Mouse (Mus musculus) spleen, adult 2 months (tissue): ENCODE results near the gene Plxdc2. TPM values are rescaled to one million over a fixed set of nuclear protein-coding genes. Genes with fewer than 3 reads are reported as not detected.

Experiments
- DNase-seq, 2 experiments: peaks; one replicate each; pipeline versions ENCODE4 v3.0.0 to v3.0.0-alpha.2; 2012 to 2021; ENCODE audit warnings: low spot score in 2 of 2, low read depth in 1 of 2
- H3K27ac ChIP-seq: fragments of 200-500 bp; 2 replicates; pipeline ENCODE4 v1.5.1; 2012; ENCODE audit warnings: low read length, inconsistent platforms; ENCODE audit not compliant: insufficient read depth
- H3K27me3 ChIP-seq: fragments of 200-500 bp; 2 replicates; pipeline ENCODE4 v1.6.1; 2012; ENCODE audit warnings: mild to moderate bottlenecking, moderate library complexity, low read length, inconsistent platforms; ENCODE audit not compliant: control insufficient read depth, insufficient read depth
- H3K36me3 ChIP-seq: fragments of 200-500 bp; 2 replicates; pipeline ENCODE4 v1.6.1; 2012; ENCODE audit warnings: mild to moderate bottlenecking, low read length, inconsistent platforms; ENCODE audit not compliant: control insufficient read depth, insufficient read depth
- H3K4me1 ChIP-seq: fragments of 200-500 bp; 2 replicates; pipeline ENCODE4 v1.6.1; 2011; ENCODE audit warnings: inconsistent platforms; ENCODE audit not compliant: control insufficient read depth, insufficient read depth, insufficient read length
- H3K4me3 ChIP-seq: fragments of 200-500 bp; 2 replicates; pipeline ENCODE4 v1.5.1; 2011; ENCODE audit warnings: mild to moderate bottlenecking, inconsistent platforms; ENCODE audit not compliant: insufficient read depth, insufficient read length; ENCODE audit errors: extremely low read depth
- CTCF ChIP-seq: fragments of 200-500 bp; IDR thresholded peaks from 2 replicates; pipeline ENCODE4 v1.5.1; 2011; ENCODE audit warnings: mild to moderate bottlenecking, inconsistent platforms; ENCODE audit not compliant: insufficient read depth, insufficient read length, insufficient replicate concordance; ENCODE audit errors: extremely low read depth
- POLR2A ChIP-seq: fragments of 200-500 bp; IDR thresholded peaks from 2 replicates; pipeline ENCODE4 v1.6.1; 2011; ENCODE audit warnings: low read depth, low read length, inconsistent platforms
- WGBS: fragments of 180-500 bp; shearing (Covaris S2); methylation state at CpG from one replicate; pipeline ENCODE4 v1.1.7; 2018; 5-methylcytosine and 5-hydroxymethylcytosine counted together
- polyA plus RNA-seq: library from polyadenylated mRNA; depleted of rRNA; stranded (reverse); fragments of >200 nt; gene quantifications from 2 replicates; pipeline ENCODE4 v1.2.3, GENCODE M21; 2012

Gene Plxdc2
- polyA plus RNA-seq, 1 experiment, result 1.5 TPM

DNA sequence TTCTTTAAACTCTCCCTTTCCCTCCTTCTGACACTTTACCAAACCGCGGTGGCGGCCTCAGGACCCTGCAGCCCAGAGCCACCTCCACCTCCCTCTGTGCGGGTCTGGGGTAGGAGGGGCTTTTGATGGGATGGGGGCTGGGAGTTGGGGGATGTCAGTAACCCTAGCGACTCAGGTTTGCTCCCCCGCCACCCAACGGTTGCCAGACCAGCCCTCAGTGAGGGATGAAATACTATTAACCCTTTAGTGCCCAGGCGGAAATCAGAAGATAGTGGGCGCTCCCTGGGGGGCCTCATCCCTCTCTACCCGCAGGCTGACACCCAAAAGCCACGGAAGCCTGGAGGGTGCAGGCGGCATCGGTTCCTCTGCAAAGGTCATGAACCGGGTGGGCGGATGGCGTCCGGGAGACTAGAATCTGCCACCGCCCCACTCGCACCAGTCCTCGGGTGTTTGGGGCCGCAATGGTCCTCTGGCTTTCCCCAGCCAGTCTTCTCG, 446 bp upstream of the Plxdc2 start:
- Histone ChIP-seq H3K36me3 (no peaks in the 10 kb centered on the region), H3K4me3 (peak overlapping the region; percentile 56), H3K4me1 (peaks cover 3% of the 10 kb centered on the region; the same call in 1 of the 2 replicates), H3K27ac (no peak overlapping the region; the same call in 1 of the 2 replicates), H3K27me3 (peaks cover 9% of the 10 kb centered on the region; the same call in 1 of the 2 replicates)
- TF ChIP-seq CTCF (no peak), POLR2A (no peak)
- WGBS, result 2% methylated on average over 22 of the region's 22 CpGs
- peak in 1 of 2 experiments; percentile 21 for DNase-seq

DNA sequence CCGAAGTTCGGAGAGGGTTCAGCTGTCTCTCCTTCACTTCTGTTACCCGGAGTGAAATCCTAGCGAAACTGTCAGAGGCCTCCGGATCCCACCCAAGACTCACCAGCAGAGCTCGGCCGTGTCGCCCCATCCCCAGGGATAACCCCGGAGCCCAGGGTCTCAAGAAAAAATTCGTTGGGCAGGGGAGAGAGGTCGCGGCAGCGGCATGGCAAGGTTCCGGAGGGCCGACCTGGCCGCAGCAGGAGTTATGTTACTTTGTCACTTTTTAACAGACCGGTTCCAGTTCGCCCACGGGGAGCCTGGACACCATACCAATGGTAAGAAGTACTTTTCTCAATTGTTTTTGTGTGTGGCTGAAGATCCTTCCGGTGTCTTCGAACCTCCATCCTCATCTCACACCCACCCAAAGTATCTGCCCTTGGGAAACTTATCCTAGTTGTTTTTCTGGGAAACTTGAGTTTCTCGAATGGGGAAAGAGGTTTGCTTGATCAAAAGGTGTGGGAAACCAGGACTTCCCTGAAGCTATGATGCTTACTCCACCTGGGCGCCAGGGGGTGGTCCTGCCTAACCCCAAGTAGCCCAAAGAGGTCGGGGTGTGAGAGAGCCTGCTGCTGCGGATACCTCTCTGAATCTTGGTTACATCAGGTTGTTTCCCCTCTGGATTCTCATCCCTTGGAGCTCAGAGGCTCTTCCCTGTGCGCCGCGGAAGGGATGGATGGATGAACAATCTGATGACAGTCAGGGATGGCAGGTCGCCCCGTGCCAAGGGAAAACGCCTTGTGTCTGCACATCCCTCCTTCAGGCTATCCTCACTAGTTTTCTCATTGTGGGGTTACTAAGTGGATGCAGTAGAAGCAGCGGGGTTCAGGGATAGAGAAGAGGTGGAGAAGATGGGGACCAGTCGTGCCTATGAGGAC, 1.1 kb downstream of the Plxdc2 start:
- peak overlapping the region; percentile 45; the same call in 1 of the 2 replicates for H3K27ac ChIP-seq

DNA sequence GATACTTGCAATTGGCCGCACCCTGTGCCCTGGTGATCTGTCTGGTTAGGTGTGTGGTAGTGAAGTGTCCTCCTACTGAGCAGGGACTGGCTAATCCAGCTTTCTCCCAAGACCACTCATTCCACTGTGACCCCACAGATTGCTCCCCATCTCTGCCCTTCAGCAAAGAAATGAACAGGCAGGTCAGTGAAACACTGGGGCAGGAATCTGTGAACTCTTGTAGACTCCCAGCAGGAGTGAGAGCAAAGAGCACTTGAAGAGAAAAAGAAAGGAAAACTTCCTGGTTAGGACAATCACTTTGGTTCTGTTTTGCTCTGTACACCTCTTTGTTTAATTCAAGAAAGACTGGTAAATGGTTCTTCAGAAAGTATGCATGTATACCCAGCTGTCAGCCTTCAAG, 1.8 kb downstream of the Plxdc2 start:
- Histone ChIP-seq H3K4me1 (peaks cover 3% of the 10 kb centered on the region; the same call in 1 of the 2 replicates), H3K36me3 (no peaks in the 10 kb centered on the region), H3K27ac (no peak overlapping the region), H3K4me3 (no peak overlapping the region), H3K27me3 (peaks cover 9% of the 10 kb centered on the region; the same call in 1 of the 2 replicates)
- WGBS, result 76% methylated on average over 1 of the region's 1 CpGs
- DNase-seq, result no peak
- TF ChIP-seq POLR2A, result no peak

More for the DNA sequence above, 1.1 kb downstream of the Plxdc2 start:
- TF ChIP-seq POLR2A (no peak), CTCF (no peak)
- WGBS, result 12% methylated on average over 33 of the region's 33 CpGs
- Histone ChIP-seq H3K4me1 (peaks cover 3% of the 10 kb centered on the region; the same call in 1 of the 2 replicates), H3K27me3 (peaks cover 9% of the 10 kb centered on the region; the same call in 1 of the 2 replicates), H3K4me3 (peak overlapping the region; percentile 56), H3K36me3 (no peaks in the 10 kb centered on the region)
- no peak for DNase-seq

DNA sequence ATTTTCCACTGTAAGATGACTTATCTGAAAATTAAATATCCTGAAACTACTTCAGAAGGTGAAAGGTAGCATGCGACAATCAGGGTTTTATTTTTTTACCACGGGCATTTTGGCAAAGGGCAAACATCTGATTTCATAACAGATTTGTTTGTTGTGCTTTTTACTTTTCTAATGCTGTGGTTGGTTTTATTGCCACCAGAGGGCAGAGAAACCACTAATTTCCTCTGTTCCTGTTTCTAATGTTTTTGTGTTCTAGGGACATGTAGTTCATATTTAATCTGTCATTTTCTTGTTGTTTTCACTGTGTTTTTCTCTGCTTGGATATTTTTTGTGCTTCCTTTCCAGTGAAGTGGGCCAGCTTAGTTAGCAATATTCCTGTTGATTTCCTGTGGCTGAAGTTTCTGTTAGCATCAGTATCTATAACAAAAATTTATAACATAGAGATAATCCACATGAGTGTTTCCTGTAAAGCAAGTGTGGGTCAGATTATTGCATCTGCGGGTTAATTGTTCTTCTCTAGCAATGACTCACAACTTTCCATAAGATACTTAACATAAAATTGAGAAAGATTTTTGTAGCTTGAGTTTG, 3.3 kb downstream of the Plxdc2 start:
- TF ChIP-seq POLR2A (no peak), CTCF (no peak)
- Histone ChIP-seq H3K36me3 (no peaks in the 10 kb centered on the region), H3K4me3 (no peak overlapping the region), H3K27ac (no peak overlapping the region), H3K27me3 (peaks cover 9% of the 10 kb centered on the region; the same call in 1 of the 2 replicates), H3K4me1 (peaks cover 3% of the 10 kb centered on the region; the same call in 1 of the 2 replicates)
- DNase-seq, result no peak
- 17% methylated on average over 3 of the region's 3 CpGs for WGBS

DNA sequence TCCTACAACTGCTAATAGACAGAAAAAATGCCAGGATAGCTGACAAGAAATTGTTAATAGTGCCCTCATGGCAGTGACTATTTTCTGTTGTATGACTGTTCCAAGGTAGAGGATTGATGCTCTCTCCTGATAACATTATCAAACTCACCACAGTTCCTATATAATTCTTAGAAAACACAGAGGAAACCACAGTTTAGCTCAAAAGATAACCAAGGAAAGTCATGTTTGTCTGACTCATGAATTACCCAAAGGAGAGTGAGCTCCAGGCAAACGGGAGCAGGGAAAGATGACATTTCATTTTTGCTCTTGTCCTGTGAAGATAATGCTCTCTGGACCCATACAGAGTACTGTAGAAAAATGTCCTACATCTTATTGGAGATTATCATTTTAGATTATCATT, 8.6 kb downstream of the Plxdc2 start:
- H3K4me3 ChIP-seq, result no peak overlapping the region
- DNase-seq, result no peak
- 34% methylated on average over 1 of the region's 1 CpGs for WGBS
- no peaks in the 10 kb centered on the region for H3K4me1 ChIP-seq
- no peaks in the 10 kb centered on the region for H3K36me3 ChIP-seq
- H3K27me3 ChIP-seq, result no peaks in the 10 kb centered on the region
- TF ChIP-seq POLR2A, result no peak
- TF ChIP-seq CTCF, result no peak
- H3K27ac ChIP-seq, result no peak overlapping the region

DNA sequence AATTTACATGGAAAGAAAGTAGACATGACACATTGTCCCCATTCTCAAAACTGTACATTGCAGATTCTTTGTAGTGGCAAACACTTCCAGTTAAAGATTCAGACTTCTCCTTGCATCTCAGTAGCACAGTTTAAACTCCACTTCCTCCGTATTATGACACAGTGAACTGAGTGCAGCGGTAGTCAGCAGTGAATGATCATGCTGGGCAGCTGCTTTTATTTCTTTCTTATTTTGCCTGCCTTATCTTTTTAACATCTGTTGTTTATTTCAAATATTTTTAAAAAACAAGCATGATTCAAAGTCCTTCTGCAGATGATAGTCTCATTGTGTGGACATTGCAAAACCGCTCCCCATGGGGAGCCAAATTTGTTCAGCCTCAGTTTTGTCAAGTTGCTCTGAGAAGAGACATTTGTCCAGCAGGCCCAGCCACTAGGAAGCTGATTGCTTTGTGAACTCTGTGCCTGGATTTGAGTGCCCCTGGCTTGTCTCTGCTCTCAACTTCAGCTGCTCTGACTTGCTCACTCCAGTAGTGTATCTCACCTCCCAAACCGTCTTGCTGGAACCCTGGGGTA, 9.8 kb downstream of the Plxdc2 start:
- no peak for DNase-seq
- no peak overlapping the region for H3K27ac ChIP-seq
- no peak overlapping the region for H3K4me3 ChIP-seq

More for the DNA sequence above, 9.8 kb downstream of the Plxdc2 start:
- 44% methylated on average over 4 of the region's 4 CpGs for WGBS
- H3K27me3 ChIP-seq, result no peaks in the 10 kb centered on the region
- TF ChIP-seq CTCF, result no peak
- no peaks in the 10 kb centered on the region for H3K4me1 ChIP-seq
- no peaks in the 10 kb centered on the region for H3K36me3 ChIP-seq
